In the genomic region with DNA sequence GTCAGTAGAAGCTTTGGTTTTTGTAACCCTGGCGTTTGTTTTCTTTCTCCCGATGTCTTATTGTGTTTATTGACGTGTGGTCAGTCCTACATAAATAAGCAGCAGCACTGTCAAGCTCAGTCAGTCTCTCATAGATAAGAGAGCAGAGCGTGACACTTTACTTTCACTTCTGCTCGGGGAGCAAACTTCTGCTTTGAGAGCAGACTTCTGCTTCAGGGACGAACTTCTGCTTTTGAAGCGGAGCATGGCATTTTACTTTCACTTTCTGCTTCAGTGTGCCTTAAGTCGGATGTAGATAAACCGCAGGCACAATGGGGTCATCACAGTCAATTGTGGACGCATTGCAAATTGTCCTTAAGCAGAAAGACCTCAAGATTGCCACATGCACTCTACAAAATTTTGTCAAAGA, we compare ENCODE assay signal across 8 mouse cellular contexts.
DNase-seq lines count a peak whose midpoint lies in the region; ATAC-seq lines count a peak whose summit lies in the region.

No protein-coding gene starts in this region.

- H3K9me3 ChIP-seq in erythroblast, embryonic 14.5 days (ENCODE audit: control insufficient read depth, low read length) = peaks cover 3% of the 10 kb centered on the region
- H3K9me3 ChIP-seq in midbrain, embryonic 11.5 days (ENCODE audit: control insufficient read depth, low read length) = peaks cover 9% of the 10 kb centered on the region; the same call in 1 of the 2 replicates

- no peak for ATAC-seq in midbrain, embryonic 11.5 days (ENCODE audit: low FRiP score)

- peaks cover 3% of the 10 kb centered on the region for H3K4me1 ChIP-seq in erythroblast, embryonic 14.5 days (ENCODE audit: control insufficient read depth)
- no peaks in the 10 kb centered on the region for H3K4me1 ChIP-seq in midbrain, embryonic 11.5 days (ENCODE audit: control insufficient read depth, insufficient read depth, low read length)

- no peaks in the 10 kb centered on the region for H3K36me3 ChIP-seq in erythroblast, embryonic 14.5 days (ENCODE audit: control insufficient read depth)
- no peaks in the 10 kb centered on the region for H3K36me3 ChIP-seq in midbrain, embryonic 11.5 days (ENCODE audit: control insufficient read depth, insufficient read depth, low read length)

- H3K4me2 ChIP-seq in midbrain, embryonic 11.5 days = no peak overlapping the region

- no peak overlapping the region for H3K9ac ChIP-seq in midbrain, embryonic 11.5 days (ENCODE audit: low read length)

- 87% methylated on average over 10 of the region's 10 CpGs for WGBS in midbrain, embryonic 11.5 days

- H3K27me3 ChIP-seq in erythroblast, embryonic 14.5 days (ENCODE audit: control insufficient read depth) = no peaks in the 10 kb centered on the region
- no peaks in the 10 kb centered on the region for H3K27me3 ChIP-seq in midbrain, embryonic 11.5 days (ENCODE audit: control insufficient read depth, insufficient read depth, low read length)

- peak; percentile 35 for DNase-seq in layer of hippocampus, adult 11-12 months (ENCODE audit: low spot score)
- no peak for DNase-seq in layer of hippocampus, adult 18-20 months (ENCODE audit: low spot score in 2 of 2)
- DNase-seq in lung, postnatal 14 days = peak; percentile 24
- peak; percentile 18 to 25 for DNase-seq in thymus, postnatal 10 days (ENCODE audit: low spot score in 2 of 2)
- DNase-seq in cerebellum, adult 18-20 months = no peak
- DNase-seq in midbrain, embryonic 11.5 days (ENCODE audit: low spot score, missing footprints) = no peak
- DNase-seq in layer of hippocampus, adult 9-10 months (ENCODE audit: low spot score) = no peak

- no peak overlapping the region for H3K27ac ChIP-seq in midbrain, embryonic 11.5 days (ENCODE audit: low read depth, low read length)

- peak overlapping the region; percentile 60 for H3K4me3 ChIP-seq in erythroblast, embryonic 14.5 days (replicated peaks)
- no peak overlapping the region for H3K4me3 ChIP-seq in midbrain, embryonic 11.5 days (ENCODE audit: low read depth, low read length)

Comparison
In these comparisons a context has a peak if more than half of its experiments do, and no peak if none do; other contexts are left out.
1. DNase-seq: peak in layer of hippocampus, adult 11-12 months (single experiment), lung, postnatal 14 days (single experiment) and thymus, postnatal 10 days (2 of 2); none in layer of hippocampus, adult 18-20 months (0 of 2), cerebellum, adult 18-20 months (0 of 2), midbrain, embryonic 11.5 days (single experiment) and layer of hippocampus, adult 9-10 months (single experiment).